Mouse (Mus musculus): ENCODE data around the gene Cmip.

DNA sequence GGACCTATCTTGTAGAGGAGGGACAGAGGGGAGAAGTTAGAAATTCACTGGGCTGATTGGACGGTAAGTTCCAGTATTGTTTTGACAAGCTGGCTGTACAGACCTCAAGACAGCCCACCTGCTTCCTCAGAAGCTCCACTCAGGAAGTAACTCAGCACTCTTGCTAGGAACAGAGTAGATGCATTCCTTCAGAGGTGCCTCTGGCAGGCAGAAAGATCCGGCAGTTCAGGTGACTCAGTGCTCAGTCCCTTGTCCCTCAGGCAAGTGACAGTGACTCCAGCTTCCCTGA, 105.5 kb downstream of the Cmip start:
- TF ChIP-seq CTCF (IDR thresholded peaks at IDR 0.05; ENCODE audit: control insufficient read depth, insufficient read depth, low read length) (no peak), POLR2A (IDR thresholded peaks at IDR 0.05; ENCODE audit: borderline replicate concordance, control insufficient read depth, low read depth, low read length) (no peak)

All from bone marrow, adult 2 months (tissue).